Mouse (Mus musculus): Measurements from ENCODE around the gene Pxk.
"Not testable (repeated sequence)": the region's sequence is repeated elsewhere in the genome, so short reads cannot be mapped to it uniquely, and the experiment has no call there.

Pxk gene

GRCm38 (mm10) chr14:8102676-8103075 is 4.7 kb downstream of the Pxk start:
- DNase-seq (ENCODE audit: low read depth, low spot score), result no peak

- no peak for DNase-seq (ENCODE audit: low read depth, low spot score)
These were observed 10.0 kb downstream of the Pxk start for GRCm38 (mm10) chr14:8108047-8108446.

GRCm38 (mm10) chr14:8108976-8109375 is 11.0 kb downstream of the Pxk start:
- DNase-seq (ENCODE audit: low read depth, low spot score), result no peak

GRCm38 (mm10) chr14:8111545-8111944 is 13.5 kb downstream of the Pxk start:
- no peak for DNase-seq (ENCODE audit: low read depth, low spot score)

- DNase-seq (ENCODE audit: low read depth, low spot score), result no peak
These were observed 14.0 kb downstream of the Pxk start for GRCm38 (mm10) chr14:8112036-8112435.

- peak; percentile 62 for DNase-seq (ENCODE audit: low read depth, low spot score)
These were observed 15.6 kb downstream of the Pxk start for GRCm38 (mm10) chr14:8113616-8114015.

GRCm38 (mm10) chr14:8114306-8114705 is 16.3 kb downstream of the Pxk start:
- DNase-seq (ENCODE audit: low read depth, low spot score), result no peak

- DNase-seq (ENCODE audit: low read depth, low spot score), result no peak
These were observed 16.7 kb downstream of the Pxk start for GRCm38 (mm10) chr14:8114756-8115155.

GRCm38 (mm10) chr14:8115772-8116171 is 17.8 kb downstream of the Pxk start:
- DNase-seq (ENCODE audit: low read depth, low spot score), result no peak

- peak; percentile 54 for DNase-seq (ENCODE audit: low read depth, low spot score)
These were observed 19.4 kb downstream of the Pxk start for GRCm38 (mm10) chr14:8117371-8117770.

GRCm38 (mm10) chr14:8119454-8119853 is 21.4 kb downstream of the Pxk start:
- DNase-seq (ENCODE audit: low read depth, low spot score), result no peak

- DNase-seq (ENCODE audit: low read depth, low spot score), result no peak
These were observed 21.9 kb downstream of the Pxk start for GRCm38 (mm10) chr14:8119904-8120303.

- DNase-seq (ENCODE audit: low read depth, low spot score), result peak; percentile 80
These were observed 25.1 kb downstream of the Pxk start for GRCm38 (mm10) chr14:8123141-8123540.

GRCm38 (mm10) chr14:8123611-8124010 is 25.6 kb downstream of the Pxk start:
- not testable (repeated sequence) for DNase-seq (ENCODE audit: low read depth, low spot score)

- no peak for DNase-seq (ENCODE audit: low read depth, low spot score)
These were observed 26.3 kb downstream of the Pxk start for GRCm38 (mm10) chr14:8124046-8124881.

- no peak for DNase-seq (ENCODE audit: low read depth, low spot score)
These were observed 30.0 kb downstream of the Pxk start for GRCm38 (mm10) chr14:8127971-8128370.

- DNase-seq (ENCODE audit: low read depth, low spot score), result peak; percentile 49
These were observed 34.8 kb downstream of the Pxk start for GRCm38 (mm10) chr14:8132789-8133188.

GRCm38 (mm10) chr14:8134234-8134633 is 36.2 kb downstream of the Pxk start:
- DNase-seq (ENCODE audit: low read depth, low spot score), result no peak

GRCm38 (mm10) chr14:8135130-8135529 is 37.1 kb downstream of the Pxk start:
- peak; percentile 94 for DNase-seq (ENCODE audit: low read depth, low spot score)

- peak; percentile 44 for DNase-seq (ENCODE audit: low read depth, low spot score)
These were observed 42.0 kb downstream of the Pxk start for GRCm38 (mm10) chr14:8139724-8140710.

- DNase-seq (ENCODE audit: low read depth, low spot score), result no peak
These were observed 43.1 kb downstream of the Pxk start for GRCm38 (mm10) chr14:8141131-8141530.
